Mouse (Mus musculus): ENCODE measurements around the gene Fam131b. TPM values are rescaled to one million over a fixed set of nuclear protein-coding genes. Genes with fewer than 3 reads are reported as not detected.

Fam131b gene
- polyA plus RNA-seq, 1 experiment: 0.63 TPM

GRCm38 (mm10) chr6:42349426-42350020, 25.1 kb upstream of the Fam131b start, which contains the start of gene Zyx:
Gene Zyx (plus strand): TSS chr6:42349630.
- H3K4me1 ChIP-seq (ENCODE audit: control insufficient read depth, insufficient read depth, low read length): peaks cover 8% of the 10 kb centered on the region
- no peaks in the 10 kb centered on the region for H3K36me3 ChIP-seq (ENCODE audit: control insufficient read depth, insufficient read depth, low read length, poor library complexity, severe bottlenecking)
- TF ChIP-seq EP300 (IDR thresholded peaks at IDR 0.05; ENCODE audit: insufficient read depth, low read depth, low read length): no peak
- no peak for TF ChIP-seq CTCF (IDR thresholded peaks at IDR 0.05; ENCODE audit: low read depth, low read length)
- no peak for TF ChIP-seq POLR2A (IDR thresholded peaks at IDR 0.05; ENCODE audit: insufficient read depth, low read length)
- H3K27ac ChIP-seq (ENCODE audit: insufficient read depth, low read length): 0 out of 2 replicates have a peak within 1 kb of the TSS, but pooled peaks have one; percentile 2
- peak within 1 kb of the TSS; percentile 80 for H3K4me3 ChIP-seq (ENCODE audit: low read depth, low read length)
- no peaks in the 10 kb centered on the region for H3K9me3 ChIP-seq (replicated peaks; ENCODE audit: control insufficient read depth, insufficient read depth, low read length, poor library complexity, severe bottlenecking)
- H3K9ac ChIP-seq (ENCODE audit: low read depth, poor library complexity, severe bottlenecking): peak within 1 kb of the TSS; percentile 83
- no peaks in the 10 kb centered on the region for H3K27me3 ChIP-seq (ENCODE audit: control insufficient read depth, insufficient read depth, low read length, poor library complexity, severe bottlenecking)

- Histone ChIP-seq H3K4me3 (ENCODE audit: low read depth, low read length) (peak overlapping the region; percentile 66), H3K9ac (ENCODE audit: low read depth, poor library complexity, severe bottlenecking) (peak overlapping the region; percentile 83), H3K27ac (ENCODE audit: insufficient read depth, low read length) (0 out of 2 replicates have a peak overlapping the region, but pooled peaks have one; percentile 2), H3K4me1 (ENCODE audit: control insufficient read depth, insufficient read depth, low read length) (peaks cover 8% of the 10 kb centered on the region), H3K9me3 (replicated peaks; ENCODE audit: control insufficient read depth, insufficient read depth, low read length, poor library complexity, severe bottlenecking) (no peaks in the 10 kb centered on the region), H3K27me3 (ENCODE audit: control insufficient read depth, insufficient read depth, low read length, poor library complexity, severe bottlenecking) (no peaks in the 10 kb centered on the region), H3K36me3 (ENCODE audit: control insufficient read depth, insufficient read depth, low read length, poor library complexity, severe bottlenecking) (no peaks in the 10 kb centered on the region)
- TF ChIP-seq POLR2A (IDR thresholded peaks at IDR 0.05; ENCODE audit: insufficient read depth, low read length) (no peak), CTCF (IDR thresholded peaks at IDR 0.05; ENCODE audit: low read depth, low read length) (peak; percentile 42)
Measured at GRCm38 (mm10) chr6:42349006-42349425, 24.6 kb upstream of the Fam131b start.

- Histone ChIP-seq H3K27ac (ENCODE audit: insufficient read depth, low read length) (no peak overlapping the region), H3K9me3 (replicated peaks; ENCODE audit: control insufficient read depth, insufficient read depth, low read length, poor library complexity, severe bottlenecking) (no peaks in the 10 kb centered on the region), H3K9ac (ENCODE audit: low read depth, poor library complexity, severe bottlenecking) (no peak overlapping the region; the same call in 1 of the 2 replicates), H3K4me3 (ENCODE audit: low read depth, low read length) (no peak overlapping the region), H3K36me3 (ENCODE audit: control insufficient read depth, insufficient read depth, low read length, poor library complexity, severe bottlenecking) (no peaks in the 10 kb centered on the region), H3K27me3 (ENCODE audit: control insufficient read depth, insufficient read depth, low read length, poor library complexity, severe bottlenecking) (no peaks in the 10 kb centered on the region), H3K4me1 (ENCODE audit: control insufficient read depth, insufficient read depth, low read length) (peaks cover 8% of the 10 kb centered on the region)
- no peak for TF ChIP-seq CTCF (IDR thresholded peaks at IDR 0.05; ENCODE audit: low read depth, low read length)
- no peak for TF ChIP-seq EP300 (IDR thresholded peaks at IDR 0.05; ENCODE audit: insufficient read depth, low read depth, low read length)
- TF ChIP-seq POLR2A (IDR thresholded peaks at IDR 0.05; ENCODE audit: insufficient read depth, low read length): no peak
Measured at GRCm38 (mm10) chr6:42348281-42349005, 24.0 kb upstream of the Fam131b start.

- no peak overlapping the region for H3K27ac ChIP-seq (ENCODE audit: insufficient read depth, low read length)
- H3K9ac ChIP-seq (ENCODE audit: low read depth, poor library complexity, severe bottlenecking): no peak overlapping the region
- no peaks in the 10 kb centered on the region for H3K27me3 ChIP-seq (ENCODE audit: control insufficient read depth, insufficient read depth, low read length, poor library complexity, severe bottlenecking)
- TF ChIP-seq POLR2A (IDR thresholded peaks at IDR 0.05; ENCODE audit: insufficient read depth, low read length) (no peak), EP300 (IDR thresholded peaks at IDR 0.05; ENCODE audit: insufficient read depth, low read depth, low read length) (no peak), CTCF (IDR thresholded peaks at IDR 0.05; ENCODE audit: low read depth, low read length) (no peak)
- no peaks in the 10 kb centered on the region for H3K4me1 ChIP-seq (ENCODE audit: control insufficient read depth, insufficient read depth, low read length)
- H3K36me3 ChIP-seq (ENCODE audit: control insufficient read depth, insufficient read depth, low read length, poor library complexity, severe bottlenecking): no peaks in the 10 kb centered on the region
- no peaks in the 10 kb centered on the region for H3K9me3 ChIP-seq (replicated peaks; ENCODE audit: control insufficient read depth, insufficient read depth, low read length, poor library complexity, severe bottlenecking)
- no peak overlapping the region for H3K4me3 ChIP-seq (ENCODE audit: low read depth, low read length)
Measured at GRCm38 (mm10) chr6:42344255-42344654, 19.8 kb upstream of the Fam131b start.

GRCm38 (mm10) chr6:42343361-42344120, 19.1 kb upstream of the Fam131b start:
- Histone ChIP-seq H3K27ac (ENCODE audit: insufficient read depth, low read length) (no peak overlapping the region), H3K27me3 (ENCODE audit: control insufficient read depth, insufficient read depth, low read length, poor library complexity, severe bottlenecking) (no peaks in the 10 kb centered on the region), H3K36me3 (ENCODE audit: control insufficient read depth, insufficient read depth, low read length, poor library complexity, severe bottlenecking) (no peaks in the 10 kb centered on the region), H3K4me3 (ENCODE audit: low read depth, low read length) (no peak overlapping the region), H3K9me3 (replicated peaks; ENCODE audit: control insufficient read depth, insufficient read depth, low read length, poor library complexity, severe bottlenecking) (no peaks in the 10 kb centered on the region), H3K4me1 (ENCODE audit: control insufficient read depth, insufficient read depth, low read length) (no peaks in the 10 kb centered on the region), H3K9ac (ENCODE audit: low read depth, poor library complexity, severe bottlenecking) (no peak overlapping the region)
- TF ChIP-seq POLR2A (IDR thresholded peaks at IDR 0.05; ENCODE audit: insufficient read depth, low read length): no peak
- TF ChIP-seq CTCF (IDR thresholded peaks at IDR 0.05; ENCODE audit: low read depth, low read length): no peak
- no peak for TF ChIP-seq EP300 (IDR thresholded peaks at IDR 0.05; ENCODE audit: insufficient read depth, low read depth, low read length)
